24 mouse cellular contexts compared by ENCODE assay signal in genomic region chr1:17506125-17507112, GRCm38 (mm10).
A peak's percentile ranks its signal among the peaks of the same experiment; 100 is the strongest.
DNase-seq lines count a peak whose midpoint lies in the region; ATAC-seq and TF ChIP-seq lines count a peak whose summit lies in the region.
"Had no signal": no experiment of that assay in that cellular context is flagged by ENCODE, and none has a peak within 500 bp of the region (broad histone marks: within the 10 kb centered on the region; RNA-seq: fewer than 3 reads in every experiment).

No protein-coding gene starts in this region.

- H3K4me2 ChIP-seq in lung, embryonic 14.5 days, result no peak overlapping the region
- H3K4me2 ChIP-seq in embryonic facial prominence, embryonic 11.5 days (ENCODE audit: low read depth, low read length), result no peak overlapping the region
- no peak overlapping the region for H3K4me2 ChIP-seq in intestine, embryonic 16.5 days (ENCODE audit: low read depth, low read length)
- no peak overlapping the region for H3K4me2 ChIP-seq in forebrain, postnatal 0 days (ENCODE audit: low read depth)
- H3K4me2 ChIP-seq: forebrain, embryonic 12.5 days; heart, embryonic 11.5 days; hindbrain, embryonic 13.5 days; limb, embryonic 15.5 days; liver, embryonic 15.5 days; neural tube, embryonic 15.5 days had no signal

- intact Hi-C loops in gastrocnemius, adult 2 months (cut with DNase I), result no loop called here

- no peaks in the 10 kb centered on the region for H3K36me3 ChIP-seq in lung, embryonic 14.5 days (ENCODE audit: insufficient read depth)
- H3K36me3 ChIP-seq in embryonic facial prominence, embryonic 11.5 days (replicated peaks; ENCODE audit: control insufficient read depth, insufficient read depth, low read depth, low read length), result no peaks in the 10 kb centered on the region
- no peaks in the 10 kb centered on the region for H3K36me3 ChIP-seq in intestine, embryonic 16.5 days (ENCODE audit: control insufficient read depth, insufficient read depth, low read length)
- no peaks in the 10 kb centered on the region for H3K36me3 ChIP-seq in forebrain, postnatal 0 days (ENCODE audit: insufficient read depth)
- H3K36me3 ChIP-seq: forebrain, embryonic 12.5 days; hindbrain, embryonic 13.5 days; limb, embryonic 15.5 days; liver, embryonic 15.5 days; neural tube, embryonic 15.5 days had no signal

- H3K9me3 ChIP-seq in lung, embryonic 14.5 days (ENCODE audit: low read depth, low read length), result no peaks in the 10 kb centered on the region
- H3K9me3 ChIP-seq in embryonic facial prominence, embryonic 11.5 days (replicated peaks; ENCODE audit: control insufficient read depth, low read length), result no peaks in the 10 kb centered on the region
- no peaks in the 10 kb centered on the region for H3K9me3 ChIP-seq in intestine, embryonic 16.5 days (ENCODE audit: control insufficient read depth, low read length)
- H3K9me3 ChIP-seq in forebrain, postnatal 0 days (ENCODE audit: low read length), result no peaks in the 10 kb centered on the region
- H3K9me3 ChIP-seq: forebrain, embryonic 12.5 days; hindbrain, embryonic 13.5 days; limb, embryonic 15.5 days; liver, embryonic 15.5 days; neural tube, embryonic 15.5 days had no signal

- WGBS in lung, embryonic 14.5 days, result 78% methylated on average over 6 of the region's 6 CpGs
- WGBS in embryonic facial prominence, embryonic 11.5 days, result 85% methylated on average over 6 of the region's 6 CpGs
- WGBS in intestine, embryonic 16.5 days, result 86% methylated on average over 6 of the region's 6 CpGs
- 88% methylated on average over 6 of the region's 6 CpGs for WGBS in forebrain, postnatal 0 days

- peak; percentile 35 for DNase-seq in lung, embryonic 14.5 days
- no peak for DNase-seq in lung, postnatal 25 days (ENCODE audit: low spot score)
- DNase-seq in embryonic facial prominence, embryonic 11.5 days (ENCODE audit: low spot score), result peak; percentile 23
- DNase-seq in forebrain, postnatal 0 days, result no peak
- no peak for DNase-seq in adrenal gland, adult (ENCODE audit: inconsistent age in 2 of 2, low spot score in 1 of 2)
- no peak for DNase-seq in gastrocnemius, adult 2 months
- DNase-seq: adrenal gland, postnatal 25 days; cerebellum, adult 11 months; cerebellum, postnatal 10 days; heart, postnatal 10 days; lung, postnatal 10 days; thymus, postnatal 4 days had no signal

- no peaks in the 10 kb centered on the region for H3K27me3 ChIP-seq in lung, embryonic 14.5 days (ENCODE audit: insufficient read depth, low read length)
- no peaks in the 10 kb centered on the region for H3K27me3 ChIP-seq in embryonic facial prominence, embryonic 11.5 days (ENCODE audit: control insufficient read depth, insufficient read depth, low read length)
- no peaks in the 10 kb centered on the region for H3K27me3 ChIP-seq in intestine, embryonic 16.5 days (replicated peaks; ENCODE audit: control insufficient read depth, insufficient read depth, low read length)
- no peaks in the 10 kb centered on the region for H3K27me3 ChIP-seq in forebrain, postnatal 0 days (ENCODE audit: insufficient read depth, low read length)
- H3K27me3 ChIP-seq: forebrain, embryonic 12.5 days; hindbrain, embryonic 13.5 days; limb, embryonic 15.5 days; liver, embryonic 15.5 days; megakaryocyte, embryonic 14.5 days; neural tube, embryonic 15.5 days had no signal

- H3K27ac ChIP-seq in lung, embryonic 14.5 days (ENCODE audit: low read depth), result no peak overlapping the region
- no peak overlapping the region for H3K27ac ChIP-seq in embryonic facial prominence, embryonic 11.5 days (replicated peaks; ENCODE audit: low read depth, low read length)
- H3K27ac ChIP-seq in intestine, embryonic 16.5 days (ENCODE audit: low read length), result no peak overlapping the region
- no peak overlapping the region for H3K27ac ChIP-seq in forebrain, postnatal 0 days (ENCODE audit: low read depth, low read length)
- no peak overlapping the region for H3K27ac ChIP-seq in gastrocnemius, adult 2 months
- H3K27ac ChIP-seq: forebrain, embryonic 12.5 days; hindbrain, embryonic 13.5 days; limb, embryonic 15.5 days; liver, embryonic 15.5 days; neural tube, embryonic 15.5 days had no signal

- no peak overlapping the region for H3K9ac ChIP-seq in lung, embryonic 14.5 days
- no peak overlapping the region for H3K9ac ChIP-seq in embryonic facial prominence, embryonic 11.5 days (replicated peaks; ENCODE audit: low read length)
- no peak overlapping the region for H3K9ac ChIP-seq in intestine, embryonic 16.5 days (ENCODE audit: low read depth, low read length)
- H3K9ac ChIP-seq in forebrain, postnatal 0 days, result no peak overlapping the region
- H3K9ac ChIP-seq: forebrain, embryonic 12.5 days; hindbrain, embryonic 13.5 days; limb, embryonic 15.5 days; liver, embryonic 15.5 days; neural tube, embryonic 15.5 days had no signal

- no peak overlapping the region for H3K4me3 ChIP-seq in lung, embryonic 14.5 days (ENCODE audit: low read depth, low read length)
- H3K4me3 ChIP-seq in embryonic facial prominence, embryonic 11.5 days (ENCODE audit: low read depth, low read length), result no peak overlapping the region
- no peak overlapping the region for H3K4me3 ChIP-seq in intestine, embryonic 16.5 days (ENCODE audit: low read length)
- no peak overlapping the region for H3K4me3 ChIP-seq in forebrain, postnatal 0 days (ENCODE audit: low read depth, low read length)
- no peak overlapping the region for H3K4me3 ChIP-seq in gastrocnemius, adult 2 months
- H3K4me3 ChIP-seq: forebrain, embryonic 12.5 days; hindbrain, embryonic 13.5 days; limb, embryonic 15.5 days; liver, embryonic 15.5 days; megakaryocyte, embryonic 14.5 days; neural tube, embryonic 15.5 days had no signal

- no peaks in the 10 kb centered on the region for H3K4me1 ChIP-seq in lung, embryonic 14.5 days (ENCODE audit: insufficient read depth)
- no peaks in the 10 kb centered on the region for H3K4me1 ChIP-seq in embryonic facial prominence, embryonic 11.5 days (ENCODE audit: control insufficient read depth, insufficient read depth, low read length)
- no peaks in the 10 kb centered on the region for H3K4me1 ChIP-seq in intestine, embryonic 16.5 days (ENCODE audit: control insufficient read depth, insufficient read depth, low read length)
- no peaks in the 10 kb centered on the region for H3K4me1 ChIP-seq in forebrain, postnatal 0 days (ENCODE audit: insufficient read depth)
- H3K4me1 ChIP-seq: forebrain, embryonic 12.5 days; hindbrain, embryonic 13.5 days; limb, embryonic 15.5 days; liver, embryonic 15.5 days; megakaryocyte, embryonic 14.5 days; neural tube, embryonic 15.5 days had no signal

- peak; percentile 78; the same call in 1 of the 2 replicates for ATAC-seq in lung, embryonic 14.5 days (ENCODE audit: insufficient read depth)
- ATAC-seq in embryonic facial prominence, embryonic 11.5 days (replicated peaks; ENCODE audit: insufficient number of reproducible peaks, low FRiP score, low TSS enrichment, low read depth), result 0 out of 2 replicates have a peak, but pooled peaks have one; percentile 44
- peak; percentile 95 for ATAC-seq in intestine, embryonic 16.5 days
- ATAC-seq in forebrain, postnatal 0 days, result no peak
- ATAC-seq: activated CD4-positive, CD25-positive, alpha-beta regulatory T cell, adult 4 months; inflammation-experienced regulatory T-cells, adult 6 months; midbrain, embryonic 16.5 days; Patski had no signal

- no peak for TF ChIP-seq CTCF in lung, embryonic 14.5 days (IDR thresholded peaks at IDR 0.05; ENCODE audit: low read depth)
- no peak for TF ChIP-seq CTCF in forebrain, postnatal 0 days (IDR thresholded peaks at IDR 0.05; ENCODE audit: low read depth)
- TF ChIP-seq CTCF in gastrocnemius, adult 2 months (IDR thresholded peaks at IDR 0.05), result no peak

Comparison
In these comparisons a context has a peak if more than half of its experiments do, and no peak if none do; other contexts are left out.
1. DNase-seq: peak in lung, embryonic 14.5 days (single experiment) and embryonic facial prominence, embryonic 11.5 days (single experiment); none in lung, postnatal 25 days (single experiment), forebrain, postnatal 0 days (single experiment), adrenal gland, adult (0 of 2) and gastrocnemius, adult 2 months (single experiment).